In the genomic region with DNA sequence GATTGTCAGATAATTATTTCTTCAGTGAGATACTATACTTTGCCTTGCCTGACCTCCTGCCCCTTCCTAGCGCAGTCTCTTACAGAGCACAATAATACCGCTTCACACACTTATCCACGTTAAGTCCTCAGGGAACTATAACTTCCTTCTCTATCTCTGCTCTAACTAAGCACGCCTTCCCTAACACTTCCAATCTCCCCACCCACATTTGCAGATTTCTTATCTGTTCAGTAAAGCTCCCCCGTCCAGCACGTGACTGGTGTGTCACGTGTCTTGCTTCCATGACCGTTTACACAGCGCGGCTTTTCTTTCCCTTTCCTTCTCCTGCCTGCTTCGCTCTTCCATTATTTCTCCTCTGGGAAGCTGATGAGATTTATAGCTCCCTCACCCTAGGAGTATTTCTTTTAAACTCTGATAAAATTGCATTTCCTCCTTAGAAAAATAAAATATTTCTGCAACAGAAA, we compare ENCODE assay signal across 11 mouse cellular contexts. TPM values are rescaled to one million over a fixed set of nuclear protein-coding genes. Genes with fewer than 3 reads are reported as not detected.
DNase-seq lines count a peak whose midpoint lies in the region; ATAC-seq lines count a peak whose summit lies in the region.
"Had no signal": no experiment of that assay in that cellular context is flagged by ENCODE, and none has a peak within 500 bp of the region (broad histone marks: within the 10 kb centered on the region; RNA-seq: fewer than 3 reads in every experiment).

No protein-coding gene starts in this region.

- H3K27ac ChIP-seq in neural tube, embryonic 13.5 days (replicated peaks), result no peak overlapping the region
- H3K27ac ChIP-seq in kidney, embryonic 15.5 days, result no peak overlapping the region
- no peak overlapping the region for H3K27ac ChIP-seq in stomach, embryonic 14.5 days (ENCODE audit: low read length)
- no peak overlapping the region for H3K27ac ChIP-seq in hindbrain, embryonic 10.5 days
- H3K27ac ChIP-seq: hindbrain, embryonic 13.5 days had no signal

- H3K9ac ChIP-seq in neural tube, embryonic 13.5 days, result no peak overlapping the region
- no peak overlapping the region for H3K9ac ChIP-seq in kidney, embryonic 15.5 days
- no peak overlapping the region for H3K9ac ChIP-seq in stomach, embryonic 14.5 days (replicated peaks; ENCODE audit: low read depth, low read length)
- H3K9ac ChIP-seq: hindbrain, embryonic 13.5 days had no signal

- 67% methylated on average over 11 of the region's 11 CpGs for WGBS in neural tube, embryonic 13.5 days
- whole genome bisulfite sequencing in kidney, embryonic 15.5 days, result 28% methylated on average over 11 of the region's 11 CpGs
- WGBS in stomach, embryonic 14.5 days, result 53% methylated on average over 11 of the region's 11 CpGs
- 85% methylated on average over 11 of the region's 11 CpGs for WGBS in hindbrain, embryonic 10.5 days

- no peak overlapping the region for H3K4me3 ChIP-seq in neural tube, embryonic 13.5 days
- H3K4me3 ChIP-seq in kidney, embryonic 15.5 days (replicated peaks), result peak overlapping the region; percentile 24
- no peak overlapping the region for H3K4me3 ChIP-seq in stomach, embryonic 14.5 days (ENCODE audit: low read depth, low read length)
- H3K4me3 ChIP-seq in hindbrain, embryonic 10.5 days, result no peak overlapping the region
- H3K4me3 ChIP-seq: hindbrain, embryonic 13.5 days had no signal

- no peaks in the 10 kb centered on the region for H3K36me3 ChIP-seq in neural tube, embryonic 13.5 days
- no peaks in the 10 kb centered on the region for H3K36me3 ChIP-seq in kidney, embryonic 15.5 days
- H3K36me3 ChIP-seq in stomach, embryonic 14.5 days (ENCODE audit: control insufficient read depth, insufficient read depth, low read length), result no peaks in the 10 kb centered on the region
- no peaks in the 10 kb centered on the region for H3K36me3 ChIP-seq in hindbrain, embryonic 10.5 days
- H3K36me3 ChIP-seq: hindbrain, embryonic 13.5 days had no signal

- peak overlapping the region; percentile 9; the same call in 1 of the 2 replicates for H3K4me2 ChIP-seq in neural tube, embryonic 13.5 days
- H3K4me2 ChIP-seq in kidney, embryonic 15.5 days, result peak overlapping the region; percentile 47
- H3K4me2 ChIP-seq in stomach, embryonic 14.5 days (replicated peaks; ENCODE audit: low read depth, low read length), result no peak overlapping the region
- H3K4me2 ChIP-seq: hindbrain, embryonic 13.5 days had no signal

- peak; percentile 63; the same call in 1 of the 2 replicates for ATAC-seq in neural tube, embryonic 13.5 days (ENCODE audit: low read depth)
- peak; percentile 88 for ATAC-seq in kidney, embryonic 15.5 days (replicated peaks; ENCODE audit: low FRiP score)
- ATAC-seq in stomach, embryonic 14.5 days (ENCODE audit: insufficient number of reproducible peaks, insufficient read depth, low FRiP score, low read depth), result peak; percentile 53; the same call in 1 of the 2 replicates

- DNase-seq in adrenal gland, adult 8-10 months, result peak; percentile 3
- DNase-seq in adrenal gland, adult 18-20 months (ENCODE audit: low spot score in 2 of 2), result no peak
- DNase-seq in neural tube, embryonic 10.5 days (ENCODE audit: extremely low spot score, low spot score), result no peak
- no peak for DNase-seq in hindbrain, embryonic 10.5 days (ENCODE audit: low spot score)
- no peak for DNase-seq in retina, postnatal 1 day
- DNase-seq: left cerebral cortex, postnatal 4 days; lung, postnatal 36 days had no signal

- no peaks in the 10 kb centered on the region for H3K9me3 ChIP-seq in neural tube, embryonic 13.5 days
- H3K9me3 ChIP-seq in kidney, embryonic 15.5 days (replicated peaks), result no peaks in the 10 kb centered on the region
- H3K9me3 ChIP-seq in stomach, embryonic 14.5 days (ENCODE audit: control insufficient read depth, low read depth, low read length), result no peaks in the 10 kb centered on the region
- no peaks in the 10 kb centered on the region for H3K9me3 ChIP-seq in hindbrain, embryonic 10.5 days
- H3K9me3 ChIP-seq: hindbrain, embryonic 13.5 days had no signal

- no peaks in the 10 kb centered on the region for H3K27me3 ChIP-seq in neural tube, embryonic 13.5 days
- no peaks in the 10 kb centered on the region for H3K27me3 ChIP-seq in kidney, embryonic 15.5 days
- H3K27me3 ChIP-seq in stomach, embryonic 14.5 days (ENCODE audit: control insufficient read depth, insufficient read depth, low read length), result no peaks in the 10 kb centered on the region
- H3K27me3 ChIP-seq in hindbrain, embryonic 10.5 days (ENCODE audit: insufficient read depth, poor library complexity, severe bottlenecking), result no peaks in the 10 kb centered on the region
- H3K27me3 ChIP-seq: hindbrain, embryonic 13.5 days had no signal

- H3K4me1 ChIP-seq in neural tube, embryonic 13.5 days (replicated peaks), result no peaks in the 10 kb centered on the region
- H3K4me1 ChIP-seq in kidney, embryonic 15.5 days, result no peaks in the 10 kb centered on the region
- H3K4me1 ChIP-seq in stomach, embryonic 14.5 days (ENCODE audit: control insufficient read depth, insufficient read depth, low read length), result no peaks in the 10 kb centered on the region
- no peaks in the 10 kb centered on the region for H3K4me1 ChIP-seq in hindbrain, embryonic 10.5 days (replicated peaks)
- H3K4me1 ChIP-seq: hindbrain, embryonic 13.5 days had no signal

RNA-seq across cellular contexts. Expression of a gene that starts 53.9 kb away (rescaled TPM):
- 10 to 100 TPM; 12.9 to 50.2 (median 30.7) TPM for total RNA-seq in adrenal gland, adult 8-10 months (2022)
- total RNA-seq in adrenal gland, adult 18-20 months (2021), result 10 to 100 TPM; 15.3 to 42.7 TPM
- not detected in 2 replicates for polyA plus RNA-seq in neural tube, embryonic 13.5 days (2015; fragmentation: Nextera tagmentation; extraction: Ambion mirVana)
- polyA plus RNA-seq in kidney, embryonic 15.5 days (2015; fragmentation: Nextera tagmentation; extraction: Ambion mirVana), result 0.08 and 0.18 TPM in 2 replicates
- not detected in 2 replicates for polyA plus RNA-seq in stomach, embryonic 14.5 days (2014; fragmentation: Nextera tagmentation; extraction: Ambion mirVana)
- 0.07 TPM in 1 of 2 replicates, not detected in the other for polyA plus RNA-seq in hindbrain, embryonic 10.5 days (2016; fragmentation: Nextera tagmentation; extraction: Ambion mirVana)
- polyA plus RNA-seq: hindbrain, embryonic 13.5 days had no signal
